Mouse (Mus musculus) cerebellum, adult 2 months (tissue): ENCODE results near the gene Bmper. TPM values are rescaled to one million over a fixed set of nuclear protein-coding genes. Genes with fewer than 3 reads are reported as not detected.

Experiments
- DNase-seq, 2 experiments: peaks; one replicate each; pipeline ENCODE4 v3.0.0; 2021
- H3K27ac ChIP-seq: fragments of 200-500 bp; 2 replicates; pipeline ENCODE4 v1.5.1; 2012; ENCODE audit warnings: low read length, control low read depth, inconsistent platforms; ENCODE audit not compliant: insufficient read depth
- H3K27me3 ChIP-seq: fragments of 200-500 bp; 2 replicates; pipeline ENCODE4 v1.6.1; 2012; ENCODE audit warnings: inconsistent platforms, mild to moderate bottlenecking, low read length, moderate library complexity; ENCODE audit not compliant: control insufficient read depth, insufficient read depth
- H3K4me1 ChIP-seq: fragments of 200-500 bp; 2 replicates; pipeline ENCODE4 v1.6.1; 2011; ENCODE audit warnings: low read length; ENCODE audit not compliant: control insufficient read depth, insufficient read depth
- H3K4me3 ChIP-seq: fragments of 200-500 bp; replicated peaks from 2 replicates; pipeline ENCODE3; 2011; ENCODE audit warnings: mild to moderate bottlenecking, low read depth, low read length, control low read depth; ENCODE audit not compliant: insufficient read depth
- CTCF ChIP-seq: fragments of 200-500 bp; IDR thresholded peaks from 2 replicates; pipeline ENCODE4 v1.5.1; 2011; ENCODE audit warnings: low read depth, mild to moderate bottlenecking, control low read depth, low read length, moderate library complexity, borderline replicate concordance; ENCODE audit not compliant: insufficient read depth
- POLR2A ChIP-seq: fragments of 200-500 bp; IDR thresholded peaks from 2 replicates; pipeline ENCODE4 v1.6.1; 2011; ENCODE audit warnings: low read length, control low read depth, borderline replicate concordance; ENCODE audit not compliant: insufficient read depth
- WGBS: fragments of 180-500 bp; shearing (Covaris S2); methylation state at CpG from one replicate; pipeline ENCODE4 v1.1.7; 2018; 5-methylcytosine and 5-hydroxymethylcytosine counted together
- polyA plus RNA-seq: library from polyadenylated mRNA; depleted of rRNA; stranded (reverse); fragments of >200 nt; gene quantifications from 2 replicates; pipeline ENCODE4 v1.2.3, GENCODE M21; 2012

The Bmper gene
- polyA plus RNA-seq, 1 experiment: 3.5 TPM

GRCm38 (mm10) chr9:23433238-23433637, 210.4 kb downstream of the Bmper start:
- WGBS: 60% methylated on average over 3 of the region's 3 CpGs
- TF ChIP-seq CTCF (no peak), POLR2A (no peak)
- H3K27ac ChIP-seq: no peak overlapping the region
- no peaks in the 10 kb centered on the region for H3K27me3 ChIP-seq
- no peaks in the 10 kb centered on the region for H3K4me1 ChIP-seq
- no peak for DNase-seq
- no peak overlapping the region for H3K4me3 ChIP-seq

- DNase-seq: peak in 1 of 2 experiments; percentile 5
- no peaks in the 10 kb centered on the region for H3K4me1 ChIP-seq
- H3K27ac ChIP-seq: no peak overlapping the region
- H3K27me3 ChIP-seq: no peaks in the 10 kb centered on the region
- H3K4me3 ChIP-seq: no peak overlapping the region
- WGBS: 61% methylated on average over 6 of the region's 6 CpGs
- no peak for TF ChIP-seq POLR2A
- no peak for TF ChIP-seq CTCF
These were observed 213.9 kb downstream of the Bmper start for GRCm38 (mm10) chr9:23436751-23437150.

- Histone ChIP-seq H3K4me3 (no peak overlapping the region), H3K27me3 (no peaks in the 10 kb centered on the region), H3K27ac (no peak overlapping the region), H3K4me1 (no peaks in the 10 kb centered on the region)
- 91% methylated on average over 9 of the region's 9 CpGs for WGBS
- TF ChIP-seq CTCF (no peak), POLR2A (no peak)
- no peak for DNase-seq
These were observed 215.8 kb downstream of the Bmper start for GRCm38 (mm10) chr9:23438662-23439061.

GRCm38 (mm10) chr9:23442168-23442567, 219.3 kb downstream of the Bmper start:
- 41% methylated on average over 5 of the region's 5 CpGs for WGBS
- no peak for TF ChIP-seq POLR2A
- TF ChIP-seq CTCF: no peak
- no peak overlapping the region for H3K4me3 ChIP-seq

GRCm38 (mm10) chr9:23444975-23445374, 222.1 kb downstream of the Bmper start:
- DNase-seq: no peak
- TF ChIP-seq POLR2A: no peak
- TF ChIP-seq CTCF: no peak
- Histone ChIP-seq H3K27ac (no peak overlapping the region), H3K4me1 (0 out of 2 replicates have a peak, but pooled peaks cover 5% of the 10 kb centered on the region), H3K27me3 (no peaks in the 10 kb centered on the region), H3K4me3 (no peak overlapping the region)
- 94% methylated on average over 4 of the region's 4 CpGs for WGBS

More at GRCm38 (mm10) chr9:23442168-23442567, 219.3 kb downstream of the Bmper start:
- H3K27ac ChIP-seq: no peak overlapping the region
- H3K27me3 ChIP-seq: no peaks in the 10 kb centered on the region
- DNase-seq: no peak
- 0 out of 2 replicates have a peak, but pooled peaks cover 5% of the 10 kb centered on the region for H3K4me1 ChIP-seq

- TF ChIP-seq POLR2A: no peak
- no peak for TF ChIP-seq CTCF
- 0 out of 2 replicates have a peak, but pooled peaks cover 5% of the 10 kb centered on the region for H3K4me1 ChIP-seq
- H3K4me3 ChIP-seq: no peak overlapping the region
- DNase-seq: peak in 1 of 2 experiments; percentile 10
- H3K27me3 ChIP-seq: no peaks in the 10 kb centered on the region
- 69% methylated on average over 7 of the region's 7 CpGs for WGBS
- H3K27ac ChIP-seq: no peak overlapping the region
These were observed 224.5 kb downstream of the Bmper start for GRCm38 (mm10) chr9:23447271-23447961.

GRCm38 (mm10) chr9:23453309-23453708, 230.4 kb downstream of the Bmper start:
- no peak for TF ChIP-seq CTCF
- TF ChIP-seq POLR2A: no peak
- Histone ChIP-seq H3K4me1 (no peaks in the 10 kb centered on the region), H3K4me3 (no peak overlapping the region), H3K27me3 (no peaks in the 10 kb centered on the region), H3K27ac (no peak overlapping the region)
- DNase-seq: no peak
- WGBS: 21% methylated on average over 5 of the region's 5 CpGs

GRCm38 (mm10) chr9:23457186-23457585, 234.3 kb downstream of the Bmper start:
- H3K27me3 ChIP-seq: no peaks in the 10 kb centered on the region
- no peak overlapping the region for H3K4me3 ChIP-seq
- no peak overlapping the region for H3K27ac ChIP-seq
- 81% methylated on average over 3 of the region's 3 CpGs for WGBS
- TF ChIP-seq CTCF (no peak), POLR2A (no peak)
- DNase-seq: no peak
- H3K4me1 ChIP-seq: no peaks in the 10 kb centered on the region
